Mouse (Mus musculus): Measurements from ENCODE around the gene Cep85l. TPM values are rescaled to one million over a fixed set of nuclear protein-coding genes. Genes with fewer than 3 reads are reported as not detected.

Gene Cep85l
- total RNA-seq, 4 experiments from 2014 or later = 18.3 to 23.7 (median 20.7) TPM

- DNase-seq (ENCODE audit: low spot score in 2 of 2) = no peak
These were observed 15.3 kb upstream of the Cep85l start for GRCm38 (mm10) chr10:53394923-53395629.

- no peak for DNase-seq (ENCODE audit: low spot score in 2 of 2)
These were observed 8.6 kb upstream of the Cep85l start for GRCm38 (mm10) chr10:53388227-53388920.

- no peak for DNase-seq (ENCODE audit: low spot score in 2 of 2)
These were observed 5.7 kb upstream of the Cep85l start for GRCm38 (mm10) chr10:53385438-53385837.

GRCm38 (mm10) chr10:53384896-53385295 lies 5.1 kb upstream of the Cep85l start:
- no peak for DNase-seq (ENCODE audit: low spot score in 2 of 2)

GRCm38 (mm10) chr10:53382696-53383365 lies 3.1 kb upstream of the Cep85l start:
- no peak for DNase-seq (ENCODE audit: low spot score in 2 of 2)

- peak; percentile 39 to 50 for DNase-seq (ENCODE audit: low spot score in 2 of 2)
These were observed 602 bp downstream of the Cep85l start for GRCm38 (mm10) chr10:53378981-53379708.

GRCm38 (mm10) chr10:53378296-53378695 lies 1.5 kb downstream of the Cep85l start:
- no peak for DNase-seq (ENCODE audit: low spot score in 2 of 2)

- DNase-seq (ENCODE audit: low spot score in 2 of 2) = no peak
These were observed 2.7 kb downstream of the Cep85l start for GRCm38 (mm10) chr10:53377096-53377495.

GRCm38 (mm10) chr10:53373885-53374578 lies 5.7 kb downstream of the Cep85l start:
- DNase-seq (ENCODE audit: low spot score in 2 of 2) = no peak

- DNase-seq (ENCODE audit: low spot score in 2 of 2) = no peak
These were observed 12.5 kb downstream of the Cep85l start for GRCm38 (mm10) chr10:53367265-53367664.

- no peak for DNase-seq (ENCODE audit: low spot score in 2 of 2)
These were observed 15.4 kb downstream of the Cep85l start for GRCm38 (mm10) chr10:53364311-53364710.

- no peak for DNase-seq (ENCODE audit: low spot score in 2 of 2)
These were observed 20.7 kb downstream of the Cep85l start for GRCm38 (mm10) chr10:53359016-53359415.

- DNase-seq (ENCODE audit: low spot score in 2 of 2) = no peak
These were observed 26.1 kb downstream of the Cep85l start for GRCm38 (mm10) chr10:53353665-53354064.

GRCm38 (mm10) chr10:53349254-53349653 lies 30.5 kb downstream of the Cep85l start:
- no peak for DNase-seq (ENCODE audit: low spot score in 2 of 2)

GRCm38 (mm10) chr10:53347787-53348755 lies 31.7 kb downstream of the Cep85l start:
- peak; percentile 40 to 44 for DNase-seq (ENCODE audit: low spot score in 2 of 2)

GRCm38 (mm10) chr10:53346916-53347315 lies 32.8 kb downstream of the Cep85l start:
- no peak for DNase-seq (ENCODE audit: low spot score in 2 of 2)

GRCm38 (mm10) chr10:53346506-53346905 lies 33.2 kb downstream of the Cep85l start:
- no peak for DNase-seq (ENCODE audit: low spot score in 2 of 2)

- no peak for DNase-seq (ENCODE audit: low spot score in 2 of 2)
These were observed 34.2 kb downstream of the Cep85l start for GRCm38 (mm10) chr10:53345508-53345907.

- DNase-seq (ENCODE audit: low spot score in 2 of 2) = no peak
These were observed 35.9 kb downstream of the Cep85l start for GRCm38 (mm10) chr10:53343865-53344264.

GRCm38 (mm10) chr10:53343384-53343783 lies 36.4 kb downstream of the Cep85l start:
- no peak for DNase-seq (ENCODE audit: low spot score in 2 of 2)
